Comparison of ENCODE assay signal across 32 mouse cellular contexts in genomic region chr1:88564825-88565224, GRCm38 (mm10). TPM values are rescaled to one million over a fixed set of nuclear protein-coding genes. Genes with fewer than 3 reads are reported as not detected.
"Had no signal": no experiment of that assay in that cellular context is flagged by ENCODE, and none has a peak within 500 bp of the region (broad histone marks: within the 10 kb centered on the region; RNA-seq: fewer than 3 reads in every experiment).

No protein-coding gene starts in this region.

- H3K36me3 ChIP-seq: heart, embryonic 10.5 days; heart, embryonic 12.5 days; hindbrain, embryonic 10.5 days; hindbrain, embryonic 12.5 days; intestine, embryonic 15.5 days; limb, embryonic 10.5 days; limb, embryonic 12.5 days had no signal

- H3K27me3 ChIP-seq: heart, embryonic 12.5 days; hindbrain, embryonic 12.5 days; intestine, embryonic 15.5 days had no signal

- H3K9ac ChIP-seq: forebrain, postnatal 0 days; heart, embryonic 12.5 days; hindbrain, embryonic 12.5 days; hindbrain, embryonic 14.5 days; intestine, embryonic 15.5 days; limb, embryonic 12.5 days had no signal

- H3K4me2 ChIP-seq: heart, embryonic 12.5 days; hindbrain, embryonic 12.5 days; hindbrain, embryonic 14.5 days; intestine, embryonic 15.5 days; limb, embryonic 12.5 days had no signal

- H3K9me3 ChIP-seq: heart, embryonic 10.5 days; heart, embryonic 12.5 days; hindbrain, embryonic 10.5 days; hindbrain, embryonic 12.5 days; intestine, embryonic 15.5 days; limb, embryonic 10.5 days; limb, embryonic 12.5 days had no signal

- H3K4me3 ChIP-seq: gastrocnemius, adult 2 months; heart, embryonic 10.5 days; heart, embryonic 12.5 days; hindbrain, embryonic 10.5 days; hindbrain, embryonic 12.5 days; intestine, embryonic 15.5 days; layer of hippocampus, adult 2 months; left cerebral cortex, adult 2 months; limb, embryonic 10.5 days; limb, embryonic 12.5 days had no signal

- H3K27ac ChIP-seq: gastrocnemius, adult 2 months; heart, embryonic 10.5 days; hindbrain, embryonic 10.5 days; hindbrain, embryonic 12.5 days; hindbrain, embryonic 14.5 days; intestine, embryonic 15.5 days; layer of hippocampus, adult 2 months; left cerebral cortex, adult 2 months; limb, embryonic 10.5 days; limb, embryonic 12.5 days had no signal

- ATAC-seq: forebrain, postnatal 0 days; hindbrain, embryonic 16.5 days; inflammation-experienced regulatory T-cells, adult 6 months; intestine, embryonic 15.5 days; intestine, postnatal 0 days had no signal

- H3K4me1 ChIP-seq: limb, embryonic 12.5 days had no signal

- DNase-seq: forebrain, postnatal 0 days; gastrocnemius, adult 2 months; gastrocnemius, postnatal 10 days; gastrocnemius, postnatal 25 days; heart, adult 18-20 months; heart, postnatal 10 days; heart, postnatal 4 days; kidney, adult 18-20 months; kidney, adult 8-10 months; kidney, postnatal 10 days; kidney, postnatal 25 days; kidney, postnatal 4 days had no signal

RNA-seq across cellular contexts. Expression of gene Glrp1, which starts 55.0 kb away (rescaled TPM):
- total RNA-seq: gastrocnemius, adult 2 months; gastrocnemius, postnatal 10 days; gastrocnemius, postnatal 25 days; gastrocnemius, postnatal 4 days; heart, postnatal 25 days; heart, postnatal 4 days; layer of hippocampus, adult 2 months; layer of hippocampus, postnatal 10 days; layer of hippocampus, postnatal 25 days; left cerebral cortex, adult 2 months; left cerebral cortex, postnatal 14 days; left cerebral cortex, postnatal 36 days had no signal
- polyA plus RNA-seq: heart, embryonic 10.5 days; hindbrain, embryonic 10.5 days; hindbrain, embryonic 12.5 days; hindbrain, embryonic 14.5 days; hindbrain, embryonic 16.5 days; inflammation-experienced regulatory T-cells, adult 6 months; intestine, embryonic 15.5 days; intestine, postnatal 0 days; kidney, embryonic 16.5 days; limb, embryonic 10.5 days; limb, embryonic 12.5 days had no signal
